Mouse (Mus musculus) ES-Bruce4 (cell line): Measurements from ENCODE around the gene Ccdc106. TPM values are rescaled to one million over a fixed set of nuclear protein-coding genes. Genes with fewer than 3 reads are reported as not detected.
"Not testable (repeated sequence)": the region's sequence is repeated elsewhere in the genome, so short reads cannot be mapped to it uniquely, and the experiment has no call there.

Source experiments
- H3K27ac ChIP-seq: 2 replicates; pipeline ENCODE4 v1.5.1; 2012; ENCODE audit warnings: low read length, inconsistent platforms; ENCODE audit not compliant: insufficient read depth
- H3K27me3 ChIP-seq: 2 replicates; pipeline ENCODE4 v1.6.1; 2012; ENCODE audit warnings: mild to moderate bottlenecking, low read length, inconsistent platforms; ENCODE audit not compliant: control insufficient read depth, poor library complexity, insufficient read depth, severe bottlenecking
- H3K36me3 ChIP-seq: 2 replicates; pipeline ENCODE4 v1.6.1; 2012; ENCODE audit warnings: inconsistent platforms, mild to moderate bottlenecking, low read length, moderate library complexity; ENCODE audit not compliant: control insufficient read depth, poor library complexity, insufficient read depth, severe bottlenecking
- H3K4me1 ChIP-seq: one replicate; pipeline ENCODE4 v1.8.1; 2011; ENCODE audit warnings: low read length; ENCODE audit not compliant: control insufficient read depth, insufficient read depth
- H3K4me3 ChIP-seq: 2 replicates; pipeline ENCODE4 v1.5.1; 2011; ENCODE audit warnings: low read depth, mild to moderate bottlenecking, low read length
- H3K9ac ChIP-seq: 2 replicates; pipeline ENCODE4 v1.6.1; 2012; ENCODE audit warnings: low read depth, mild to moderate bottlenecking, inconsistent platforms; ENCODE audit not compliant: poor library complexity, severe bottlenecking
- H3K9me3 ChIP-seq: replicated peaks from 2 replicates; pipeline ENCODE4 v1.6.1; 2012; ENCODE audit warnings: mild to moderate bottlenecking, low read length, inconsistent platforms; ENCODE audit not compliant: control insufficient read depth, poor library complexity, insufficient read depth, severe bottlenecking
- CTCF ChIP-seq: IDR thresholded peaks from one replicate; pipeline ENCODE4 v1.8.1; 2011; ENCODE audit warnings: low read depth, low read length
- EP300 ChIP-seq: IDR thresholded peaks from 2 replicates; pipeline ENCODE4 v1.6.1; 2011; ENCODE audit warnings: low read depth, low read length; ENCODE audit not compliant: insufficient read depth
- POLR2A ChIP-seq: IDR thresholded peaks from one replicate; pipeline ENCODE4 v1.8.1; 2011; ENCODE audit warnings: low read length; ENCODE audit not compliant: insufficient read depth
- polyA plus RNA-seq: library from polyadenylated mRNA; stranded (reverse); fragments of >200 nt; gene quantifications from 2 replicates; pipeline ENCODE4 v1.2.4, GENCODE M21; 2011; ENCODE audit warnings: low read depth; ENCODE audit not compliant: missing spikeins, insufficient read depth, insufficient read length

The Ccdc106 gene
- polyA plus RNA-seq, 1 experiment = 5.7 TPM

DNA sequence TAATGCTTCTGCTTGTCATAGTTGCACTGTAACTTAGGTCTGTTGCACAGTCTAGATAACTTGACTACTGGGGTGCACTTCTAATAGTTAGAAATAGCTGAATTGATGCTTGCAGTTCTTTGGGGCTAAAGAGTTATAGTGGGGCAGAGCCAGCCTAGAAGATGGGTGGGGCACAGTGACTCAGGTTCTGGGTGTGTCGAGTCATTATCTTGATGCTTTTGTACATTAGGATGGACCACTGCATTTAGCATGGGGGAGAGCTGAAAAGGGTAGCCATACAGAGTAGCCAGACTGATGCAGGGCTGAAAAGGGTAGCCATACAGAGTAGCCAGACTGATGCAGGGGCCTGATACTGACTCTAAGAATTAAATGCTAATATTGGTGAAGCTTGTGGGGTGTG is 53.2 kb downstream of the Ccdc106 start:
- Histone ChIP-seq H3K4me1 (no peaks in the 10 kb centered on the region), H3K9me3 (no peaks in the 10 kb centered on the region), H3K27ac (peak overlapping the region; percentile 38; the same call in 1 of the 2 replicates), H3K36me3 (peaks cover 96% of the 10 kb centered on the region), H3K9ac (no peak overlapping the region), H3K4me3 (no peak overlapping the region), H3K27me3 (no peaks in the 10 kb centered on the region)
- TF ChIP-seq CTCF (no peak), EP300 (no peak), POLR2A (no peak)

- peaks cover 85% of the 10 kb centered on the region for H3K36me3 ChIP-seq
- no peaks in the 10 kb centered on the region for H3K27me3 ChIP-seq
- no peak overlapping the region for H3K9ac ChIP-seq
- TF ChIP-seq CTCF (no peak), EP300 (no peak), POLR2A (no peak)
- H3K4me3 ChIP-seq = no peak overlapping the region
- no peaks in the 10 kb centered on the region for H3K4me1 ChIP-seq
- no peak overlapping the region for H3K27ac ChIP-seq
- H3K9me3 ChIP-seq = no peaks in the 10 kb centered on the region
Measured at GRCm38 (mm10) chr7:5074984-5075383, 54.6 kb downstream of the Ccdc106 start.

GRCm38 (mm10) chr7:5076931-5077330 is 56.6 kb downstream of the Ccdc106 start:
- no peaks in the 10 kb centered on the region for H3K27me3 ChIP-seq
- no peaks in the 10 kb centered on the region for H3K9me3 ChIP-seq
- H3K27ac ChIP-seq = peak overlapping the region; percentile 74; the same call in 1 of the 2 replicates
- TF ChIP-seq EP300 (no peak), POLR2A (no peak), CTCF (no peak)
- H3K4me1 ChIP-seq = no peaks in the 10 kb centered on the region
- peaks cover 66% of the 10 kb centered on the region for H3K36me3 ChIP-seq
- no peak overlapping the region for H3K4me3 ChIP-seq
- H3K9ac ChIP-seq = no peak overlapping the region

DNA sequence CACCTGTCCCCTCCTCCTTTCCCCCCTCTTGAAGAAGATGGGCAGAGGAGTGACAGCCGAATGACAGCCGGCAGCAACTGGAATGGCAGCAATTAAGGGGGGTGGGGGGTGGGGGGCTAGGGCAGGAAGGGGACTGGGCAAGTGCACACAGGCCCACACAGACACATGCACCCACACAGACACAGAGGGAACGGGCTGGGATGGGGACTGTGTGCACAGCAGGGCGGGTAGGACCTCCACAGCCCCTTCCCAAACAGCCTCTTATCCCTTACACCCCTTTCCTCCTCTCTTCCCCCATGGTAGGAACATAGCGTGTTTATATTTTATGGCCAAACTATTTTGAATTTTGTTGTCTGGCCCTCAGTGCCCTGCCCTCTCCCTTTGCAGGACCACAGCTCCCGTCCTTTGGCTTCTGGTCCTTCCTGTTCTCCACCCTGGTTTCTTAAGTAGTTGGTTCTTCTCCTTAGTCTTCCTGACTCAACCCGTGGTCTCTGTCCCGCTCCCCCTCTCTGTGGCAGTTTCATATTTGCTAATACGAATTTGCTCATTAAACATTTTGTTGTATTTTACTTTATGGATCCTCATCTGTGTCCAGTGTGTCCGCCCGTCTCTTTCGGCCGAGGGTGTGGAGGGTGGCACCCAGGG is 59.1 kb downstream of the Ccdc106 start:
- peaks cover 44% of the 10 kb centered on the region for H3K36me3 ChIP-seq
- not testable (repeated sequence) for H3K9me3 ChIP-seq, H3K27me3 ChIP-seq, H3K27ac ChIP-seq, H3K4me1 ChIP-seq
- H3K9ac ChIP-seq = 0 out of 2 replicates have a peak overlapping the region, but pooled peaks have one; percentile 35
- peak overlapping the region; percentile 63 for H3K4me3 ChIP-seq

DNA sequence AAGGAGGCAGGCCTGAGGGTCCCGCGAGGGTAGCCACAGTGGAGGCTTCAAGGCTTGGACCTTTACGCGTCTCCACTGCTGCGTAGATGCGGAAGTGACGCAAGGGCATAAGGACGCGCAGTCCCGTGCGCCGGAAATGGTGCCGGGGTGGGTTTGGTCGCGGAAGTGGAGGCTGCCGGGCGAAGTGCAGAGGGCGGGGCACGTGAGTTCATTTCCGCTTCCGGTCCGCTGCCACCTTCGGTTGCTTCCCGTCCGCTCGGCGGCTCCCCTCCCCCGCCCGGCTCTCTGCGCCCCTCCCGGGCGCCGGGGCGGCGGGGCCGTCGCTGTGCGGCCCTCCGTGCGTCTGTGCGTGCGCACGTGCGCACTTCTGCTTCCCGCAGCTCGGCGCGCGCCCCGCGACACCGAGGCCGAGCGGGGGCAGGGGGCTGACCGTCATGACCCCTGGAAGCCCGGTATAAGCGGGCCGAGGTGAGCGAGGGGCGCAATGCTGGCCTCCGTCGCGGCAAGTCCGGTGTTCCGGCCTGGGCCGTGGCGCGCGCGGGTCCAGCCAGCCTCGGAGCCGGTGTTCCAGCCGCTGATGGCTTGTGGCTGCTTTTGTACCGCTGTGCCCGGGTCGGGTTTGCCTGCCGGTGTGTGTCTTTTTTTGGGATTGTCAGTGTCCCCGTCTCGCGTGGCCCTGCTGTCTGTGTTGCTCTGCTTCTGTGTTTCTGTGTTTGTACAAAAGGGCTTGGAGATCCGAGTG is 59.8 kb downstream of the Ccdc106 start, which contains the start of gene Epn1:
Gene Epn1, plus strand, starts transcription at position 226 of the 742 bp plus-strand sequence.
- Histone ChIP-seq H3K9me3 (no peaks in the 10 kb centered on the region), H3K36me3 (peaks cover 42% of the 10 kb centered on the region), H3K27ac (no peak within 1 kb of the TSS), H3K9ac (peak within 1 kb of the TSS; percentile 75), H3K4me1 (peaks cover 1% of the 10 kb centered on the region), H3K4me3 (peak within 1 kb of the TSS; percentile 93), H3K27me3 (no peaks in the 10 kb centered on the region)
- TF ChIP-seq EP300 (no peak), CTCF (no peak), POLR2A (no peak)

- no peak overlapping the region for H3K27ac ChIP-seq
- peak overlapping the region; percentile 93 for H3K4me3 ChIP-seq
- H3K9ac ChIP-seq = peak overlapping the region; percentile 75
- TF ChIP-seq POLR2A = no peak
- TF ChIP-seq EP300 = no peak
- TF ChIP-seq CTCF = no peak
- H3K4me1 ChIP-seq = peaks cover 1% of the 10 kb centered on the region
- H3K27me3 ChIP-seq = no peaks in the 10 kb centered on the region
- no peaks in the 10 kb centered on the region for H3K9me3 ChIP-seq
- peaks cover 44% of the 10 kb centered on the region for H3K36me3 ChIP-seq
Measured at GRCm38 (mm10) chr7:5080815-5081214, 60.5 kb downstream of the Ccdc106 start.
